Mouse (Mus musculus) heart, postnatal 0 days (tissue): ENCODE data around the gene Zcchc14.
A peak's percentile ranks its signal among the peaks of the same experiment; 100 is the strongest.

Source experiments
- CTCF ChIP-seq: IDR thresholded peaks from 2 replicates; pipeline ENCODE4 v1.5.1; 2016; ENCODE audit warnings: antibody characterized with exemption, control low read depth, low read depth
- EP300 ChIP-seq: IDR thresholded peaks from 2 replicates; pipeline ENCODE4 v1.6.1; 2016; ENCODE audit warnings: antibody characterized with exemption, low read depth

DNA sequence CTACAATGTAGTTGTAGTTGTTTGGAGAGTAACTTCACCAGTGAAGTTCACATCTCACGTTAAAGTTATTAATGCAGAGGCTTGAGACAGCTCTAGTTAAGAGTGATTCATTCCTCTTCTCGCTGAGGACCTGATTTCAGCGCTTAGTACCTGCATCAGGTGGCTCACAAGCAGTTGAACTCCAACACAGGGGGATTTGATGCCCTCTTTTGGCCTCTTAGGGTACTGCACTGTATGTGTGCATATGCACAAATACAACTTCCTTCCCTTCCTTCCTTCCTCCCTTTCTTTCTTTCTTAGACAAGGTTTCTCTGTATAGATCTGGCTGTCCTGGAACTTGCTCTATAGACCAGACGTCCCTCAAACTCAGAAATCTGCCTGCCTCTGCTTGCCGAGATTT is 21.8 kb upstream of the Zcchc14 start:
- TF ChIP-seq CTCF (peak; percentile 33; the same call in 1 of the 2 replicates), EP300 (no peak)
